Mouse (Mus musculus): ENCODE data around the gene Lep. TPM values are rescaled to one million over a fixed set of nuclear protein-coding genes. Genes with fewer than 3 reads are reported as not detected.

Gene Lep
- not detected in 2 replicates for polyA plus RNA-seq (2016; fragmentation: Nextera tagmentation; extraction: Ambion mirVana)

GRCm38 (mm10) chr6:29059846-29060685 lies at the start of gene Lep:
Lep (plus strand) TSS chr6:29060220.
- H3K9ac ChIP-seq: no peak within 1 kb of the TSS
- ATAC-seq (ENCODE audit: insufficient number of reproducible peaks, insufficient read depth, low FRiP score, low TSS enrichment): no peak
- H3K27ac ChIP-seq: no peak within 1 kb of the TSS
- H3K9me3 ChIP-seq: no peaks in the 10 kb centered on the region
- no peaks in the 10 kb centered on the region for H3K4me1 ChIP-seq
- H3K27me3 ChIP-seq: no peaks in the 10 kb centered on the region
- no peaks in the 10 kb centered on the region for H3K36me3 ChIP-seq
- no peak within 1 kb of the TSS for H3K4me2 ChIP-seq (replicated peaks)
- WGBS: 70% methylated on average over 28 of the region's 28 CpGs
- no peak within 1 kb of the TSS for H3K4me3 ChIP-seq

- Histone ChIP-seq H3K27ac (no peak overlapping the region), H3K4me1 (no peaks in the 10 kb centered on the region), H3K27me3 (no peaks in the 10 kb centered on the region), H3K4me3 (no peak overlapping the region), H3K9me3 (no peaks in the 10 kb centered on the region), H3K9ac (no peak overlapping the region), H3K36me3 (no peaks in the 10 kb centered on the region), H3K4me2 (replicated peaks) (no peak overlapping the region)
- ATAC-seq (ENCODE audit: insufficient number of reproducible peaks, insufficient read depth, low FRiP score, low TSS enrichment): no peak
- WGBS: 82% methylated on average over 5 of the region's 5 CpGs
These were observed 48.4 kb upstream of the Lep start for GRCm38 (mm10) chr6:29011651-29012050.

- H3K36me3 ChIP-seq: no peaks in the 10 kb centered on the region
- H3K4me1 ChIP-seq: 0 out of 2 replicates have a peak, but pooled peaks cover 6% of the 10 kb centered on the region
- WGBS: 93% methylated on average over 6 of the region's 6 CpGs
- no peak overlapping the region for H3K4me3 ChIP-seq
- no peak overlapping the region for H3K4me2 ChIP-seq (replicated peaks)
- H3K27me3 ChIP-seq: peaks cover 10% of the 10 kb centered on the region; the same call in 1 of the 2 replicates
- H3K9ac ChIP-seq: no peak overlapping the region
- no peak overlapping the region for H3K27ac ChIP-seq
- no peaks in the 10 kb centered on the region for H3K9me3 ChIP-seq
- ATAC-seq (ENCODE audit: insufficient number of reproducible peaks, insufficient read depth, low FRiP score, low TSS enrichment): no peak
These were observed 46.8 kb upstream of the Lep start for GRCm38 (mm10) chr6:29013216-29013615.

- H3K27me3 ChIP-seq: peaks cover 22% of the 10 kb centered on the region
- no peak overlapping the region for H3K27ac ChIP-seq
- H3K9ac ChIP-seq: no peak overlapping the region
- ATAC-seq (ENCODE audit: insufficient number of reproducible peaks, insufficient read depth, low FRiP score, low TSS enrichment): 0 out of 2 replicates have a peak, but pooled peaks have one; percentile 44
- no peaks in the 10 kb centered on the region for H3K9me3 ChIP-seq
- H3K4me2 ChIP-seq (replicated peaks): peak overlapping the region; percentile 45
- WGBS: 2% methylated on average over 16 of the region's 16 CpGs
- 0 out of 2 replicates have a peak overlapping the region, but pooled peaks have one; percentile 3 for H3K4me3 ChIP-seq
- H3K4me1 ChIP-seq: 0 out of 2 replicates have a peak, but pooled peaks cover 6% of the 10 kb centered on the region
- H3K36me3 ChIP-seq: no peaks in the 10 kb centered on the region
These were observed 43.1 kb upstream of the Lep start for GRCm38 (mm10) chr6:29016891-29017412.

GRCm38 (mm10) chr6:29019756-29020720 lies 40.0 kb upstream of the Lep start:
- 67% methylated on average over 18 of the region's 18 CpGs for WGBS

GRCm38 (mm10) chr6:29020937-29021336 lies 39.1 kb upstream of the Lep start:
- Histone ChIP-seq H3K27me3 (peaks cover 38% of the 10 kb centered on the region), H3K4me1 (0 out of 2 replicates have a peak, but pooled peaks cover 6% of the 10 kb centered on the region)
- 85% methylated on average over 5 of the region's 5 CpGs for WGBS

More at GRCm38 (mm10) chr6:29019756-29020720, 40.0 kb upstream of the Lep start:
- Histone ChIP-seq H3K4me2 (replicated peaks) (no peak overlapping the region), H3K27me3 (peaks cover 30% of the 10 kb centered on the region), H3K4me1 (0 out of 2 replicates have a peak, but pooled peaks cover 6% of the 10 kb centered on the region), H3K9ac (no peak overlapping the region), H3K27ac (no peak overlapping the region), H3K36me3 (no peaks in the 10 kb centered on the region), H3K9me3 (no peaks in the 10 kb centered on the region), H3K4me3 (no peak overlapping the region)
- ATAC-seq (ENCODE audit: insufficient number of reproducible peaks, insufficient read depth, low FRiP score, low TSS enrichment): no peak

GRCm38 (mm10) chr6:29021501-29021900 lies 38.5 kb upstream of the Lep start:
- Histone ChIP-seq H3K9ac (no peak overlapping the region), H3K27me3 (peaks cover 38% of the 10 kb centered on the region), H3K9me3 (no peaks in the 10 kb centered on the region), H3K27ac (no peak overlapping the region), H3K4me2 (replicated peaks) (no peak overlapping the region), H3K4me3 (no peak overlapping the region), H3K36me3 (no peaks in the 10 kb centered on the region), H3K4me1 (0 out of 2 replicates have a peak, but pooled peaks cover 6% of the 10 kb centered on the region)
- WGBS: 52% methylated on average over 6 of the region's 6 CpGs
- ATAC-seq (ENCODE audit: insufficient number of reproducible peaks, insufficient read depth, low FRiP score, low TSS enrichment): no peak

More at GRCm38 (mm10) chr6:29020937-29021336, 39.1 kb upstream of the Lep start:
- no peak overlapping the region for H3K9ac ChIP-seq
- no peak overlapping the region for H3K4me2 ChIP-seq (replicated peaks)
- no peak overlapping the region for H3K4me3 ChIP-seq
- ATAC-seq (ENCODE audit: insufficient number of reproducible peaks, insufficient read depth, low FRiP score, low TSS enrichment): no peak
- H3K36me3 ChIP-seq: no peaks in the 10 kb centered on the region
- no peaks in the 10 kb centered on the region for H3K9me3 ChIP-seq
- no peak overlapping the region for H3K27ac ChIP-seq

- Histone ChIP-seq H3K4me3 (no peak overlapping the region), H3K36me3 (no peaks in the 10 kb centered on the region), H3K27ac (no peak overlapping the region), H3K27me3 (peaks cover 38% of the 10 kb centered on the region), H3K4me2 (replicated peaks) (no peak overlapping the region), H3K4me1 (0 out of 2 replicates have a peak, but pooled peaks cover 4% of the 10 kb centered on the region), H3K9me3 (no peaks in the 10 kb centered on the region), H3K9ac (no peak overlapping the region)
- 70% methylated on average over 5 of the region's 5 CpGs for WGBS
- ATAC-seq (ENCODE audit: insufficient number of reproducible peaks, insufficient read depth, low FRiP score, low TSS enrichment): no peak
These were observed 37.9 kb upstream of the Lep start for GRCm38 (mm10) chr6:29022115-29022514.

- 31% methylated on average over 18 of the region's 18 CpGs for WGBS
- Histone ChIP-seq H3K36me3 (no peaks in the 10 kb centered on the region), H3K9me3 (no peaks in the 10 kb centered on the region), H3K9ac (no peak overlapping the region), H3K4me1 (no peaks in the 10 kb centered on the region), H3K27ac (no peak overlapping the region), H3K27me3 (peaks cover 26% of the 10 kb centered on the region), H3K4me2 (replicated peaks) (no peak overlapping the region), H3K4me3 (no peak overlapping the region)
- ATAC-seq (ENCODE audit: insufficient number of reproducible peaks, insufficient read depth, low FRiP score, low TSS enrichment): no peak
These were observed 36.6 kb upstream of the Lep start for GRCm38 (mm10) chr6:29023206-29023967.

GRCm38 (mm10) chr6:29024000-29024417 lies 36.0 kb upstream of the Lep start:
- Histone ChIP-seq H3K9me3 (no peaks in the 10 kb centered on the region), H3K27ac (no peak overlapping the region), H3K4me2 (replicated peaks) (peak overlapping the region; percentile 18; the same call in 1 of the 2 replicates), H3K36me3 (no peaks in the 10 kb centered on the region), H3K4me3 (no peak overlapping the region), H3K4me1 (no peaks in the 10 kb centered on the region), H3K9ac (0 out of 2 replicates have a peak overlapping the region, but pooled peaks have one; percentile 27), H3K27me3 (peaks cover 24% of the 10 kb centered on the region)
- whole genome bisulfite sequencing: 8% methylated on average over 16 of the region's 16 CpGs
- peak; percentile 80 for ATAC-seq (ENCODE audit: insufficient number of reproducible peaks, insufficient read depth, low FRiP score, low TSS enrichment)
